Mouse (Mus musculus): ENCODE measurements at regions not wholly inside any gene's neighbourhood (a gene's known extent, or its start where the extent isn't known, plus 50 kb on each side); places are given as distances from the start of the nearest gene placed in this dataset.

- TF ChIP-seq POLR2A (IDR thresholded peaks at IDR 0.05; ENCODE audit: insufficient read length, low read depth) = no peak
- no peak for TF ChIP-seq TCF12 (IDR thresholded peaks at IDR 0.05; ENCODE audit: insufficient read depth, poor library complexity, severe bottlenecking)
- TF ChIP-seq MYOD1 (IDR thresholded peaks at IDR 0.05; ENCODE audit: control insufficient read depth in 1 of 3, insufficient read length in 2 of 3, low read depth in 2 of 3) = no peak
- no peak for TF ChIP-seq USF1 (IDR thresholded peaks at IDR 0.05; ENCODE audit: low read depth)
- no peak for TF ChIP-seq POLR2AphosphoS2 (IDR thresholded peaks at IDR 0.05; ENCODE audit: insufficient read length, low read depth)
Observed at GRCm38 (mm10) chrX:103109181-103109580, 77.3 kb downstream of the Nap1l2 start.

All from myocyte (in vitro differentiated cells).